Mouse (Mus musculus) midbrain, embryonic 11.5 days (tissue): ENCODE measurements at regions not wholly inside any gene's neighbourhood (a gene's known extent, or its start where the extent isn't known, plus 50 kb on each side); places are given as distances from the start of the nearest gene placed in this dataset.

Source experiments
- ATAC-seq: fragments of 200-750 bp; cut with Nextera tagmentation; 2 replicates; pipeline ENCODE4 v1.8.0; 2017; ENCODE audit warnings: moderate TSS enrichment, moderate library complexity; ENCODE audit not compliant: low FRiP score
- DNase-seq: peaks from one replicate; pipeline ENCODE4 v3.0.0; 2015; ENCODE audit warnings: low spot score; ENCODE audit errors: missing footprints
- H3K27ac ChIP-seq: fragments of 300-500 bp; sonication (generic); 2 replicates; pipeline ENCODE4 v1.5.1; 2014; ENCODE audit warnings: low read depth, low read length
- H3K27me3 ChIP-seq: fragments of 300-500 bp; sonication (generic); 2 replicates; pipeline ENCODE4 v1.6.1; 2014; ENCODE audit warnings: mild to moderate bottlenecking, low read length, moderate library complexity, mixed read lengths; ENCODE audit not compliant: control insufficient read depth, insufficient read depth
- H3K36me3 ChIP-seq: fragments of 300-500 bp; sonication (generic); 2 replicates; pipeline ENCODE4 v1.6.1; 2014; ENCODE audit warnings: mild to moderate bottlenecking, low read length, moderate library complexity, mixed read lengths; ENCODE audit not compliant: control insufficient read depth, insufficient read depth
- H3K4me1 ChIP-seq: fragments of 300-500 bp; sonication (generic); 2 replicates; pipeline ENCODE4 v1.6.1; 2014; ENCODE audit warnings: low read length; ENCODE audit not compliant: control insufficient read depth, insufficient read depth
- H3K4me2 ChIP-seq: fragments of 300-500 bp; sonication (generic); 2 replicates; pipeline ENCODE4 v1.6.1; 2014; ENCODE audit warnings: mild to moderate bottlenecking, moderate library complexity
- H3K4me3 ChIP-seq: fragments of 300-500 bp; sonication (generic); 2 replicates; pipeline ENCODE4 v1.5.1; 2014; ENCODE audit warnings: low read depth, low read length
- H3K9ac ChIP-seq: fragments of 300-500 bp; sonication (generic); 2 replicates; pipeline ENCODE4 v1.6.1; 2014; ENCODE audit warnings: low read length
- H3K9me3 ChIP-seq: fragments of 300-500 bp; sonication (generic); 2 replicates; pipeline ENCODE4 v1.6.1; 2016; ENCODE audit warnings: low read length; ENCODE audit not compliant: control insufficient read depth
- WGBS: fragments of 180-500 bp; shearing (Covaris S2); extraction: QIAGEN DNeasy Blood & Tissue Kit; methylation state at CpG from one replicate; pipeline ENCODE4 v1.1.7; 2014; 5-methylcytosine and 5-hydroxymethylcytosine counted together

- Histone ChIP-seq H3K9me3 (no peaks in the 10 kb centered on the region), H3K27ac (no peak overlapping the region), H3K36me3 (no peaks in the 10 kb centered on the region), H3K4me3 (no peak overlapping the region), H3K9ac (no peak overlapping the region), H3K27me3 (no peaks in the 10 kb centered on the region), H3K4me1 (no peaks in the 10 kb centered on the region), H3K4me2 (no peak overlapping the region)
- WGBS, result 92% methylated on average over 5 of the region's 5 CpGs
- DNase-seq (no peak), ATAC-seq (no peak)
These were observed 86.8 kb downstream of the Avpr1a start for GRCm38 (mm10) chr10:122535137-122535536.

- DNase-seq, result peak; percentile 79
- 81% methylated on average over 7 of the region's 7 CpGs for WGBS
- no peaks in the 10 kb centered on the region for H3K4me1 ChIP-seq
- H3K4me3 ChIP-seq, result no peak overlapping the region
- no peak overlapping the region for H3K4me2 ChIP-seq
- no peak overlapping the region for H3K27ac ChIP-seq
- no peak for ATAC-seq
- H3K36me3 ChIP-seq, result no peaks in the 10 kb centered on the region
- H3K9me3 ChIP-seq, result no peaks in the 10 kb centered on the region
- H3K9ac ChIP-seq, result no peak overlapping the region
- H3K27me3 ChIP-seq, result no peaks in the 10 kb centered on the region
These were observed 91.4 kb downstream of the Avpr1a start for GRCm38 (mm10) chr10:122539655-122540054.

- H3K9me3 ChIP-seq, result no peaks in the 10 kb centered on the region
- no peaks in the 10 kb centered on the region for H3K27me3 ChIP-seq
- H3K4me2 ChIP-seq, result no peak overlapping the region
- no peak overlapping the region for H3K9ac ChIP-seq
- ATAC-seq (no peak), DNase-seq (no peak)
- H3K4me1 ChIP-seq, result no peaks in the 10 kb centered on the region
- H3K36me3 ChIP-seq, result no peaks in the 10 kb centered on the region
- WGBS, result 71% methylated on average over 9 of the region's 9 CpGs
- H3K4me3 ChIP-seq, result no peak overlapping the region
- H3K27ac ChIP-seq, result no peak overlapping the region
These were observed 94.3 kb downstream of the Avpr1a start for GRCm38 (mm10) chr10:122542573-122542972.

GRCm38 (mm10) chr10:122544096-122544720 lies 95.9 kb downstream of the Avpr1a start:
- Histone ChIP-seq H3K4me1 (no peaks in the 10 kb centered on the region), H3K36me3 (no peaks in the 10 kb centered on the region), H3K9me3 (no peaks in the 10 kb centered on the region), H3K27me3 (no peaks in the 10 kb centered on the region), H3K27ac (no peak overlapping the region), H3K9ac (no peak overlapping the region), H3K4me3 (peak overlapping the region; percentile 0; the same call in 1 of the 2 replicates), H3K4me2 (peak overlapping the region; percentile 18; the same call in 1 of the 2 replicates)
- ATAC-seq, result peak; percentile 81
- DNase-seq, result peak; percentile 90
- WGBS, result 30% methylated on average over 16 of the region's 16 CpGs

- DNase-seq (peak; percentile 61), ATAC-seq (no peak)
- no peak overlapping the region for H3K9ac ChIP-seq
- H3K4me3 ChIP-seq, result no peak overlapping the region
- H3K4me1 ChIP-seq, result no peaks in the 10 kb centered on the region
- WGBS, result 72% methylated on average over 6 of the region's 6 CpGs
- no peak overlapping the region for H3K27ac ChIP-seq
- no peaks in the 10 kb centered on the region for H3K36me3 ChIP-seq
- no peaks in the 10 kb centered on the region for H3K9me3 ChIP-seq
- H3K27me3 ChIP-seq, result no peaks in the 10 kb centered on the region
- H3K4me2 ChIP-seq, result no peak overlapping the region
These were observed 96.7 kb downstream of the Avpr1a start for GRCm38 (mm10) chr10:122545029-122545428.

- Histone ChIP-seq H3K4me2 (no peak overlapping the region), H3K9me3 (no peaks in the 10 kb centered on the region), H3K4me1 (no peaks in the 10 kb centered on the region), H3K27ac (no peak overlapping the region), H3K4me3 (no peak overlapping the region), H3K36me3 (no peaks in the 10 kb centered on the region), H3K9ac (no peak overlapping the region), H3K27me3 (no peaks in the 10 kb centered on the region)
- DNase-seq, result no peak
- WGBS, result 79% methylated on average over 5 of the region's 5 CpGs
- no peak for ATAC-seq
These were observed 103.3 kb downstream of the Avpr1a start for GRCm38 (mm10) chr10:122551586-122551985.

GRCm38 (mm10) chr10:122553124-122553822 lies 105.0 kb downstream of the Avpr1a start:
- no peaks in the 10 kb centered on the region for H3K4me1 ChIP-seq
- ATAC-seq (peak; percentile 82), DNase-seq (peak; percentile 94)
- no peak overlapping the region for H3K4me2 ChIP-seq
- no peak overlapping the region for H3K4me3 ChIP-seq
- no peaks in the 10 kb centered on the region for H3K36me3 ChIP-seq
- H3K27me3 ChIP-seq, result no peaks in the 10 kb centered on the region
- no peaks in the 10 kb centered on the region for H3K9me3 ChIP-seq
- H3K9ac ChIP-seq, result no peak overlapping the region
- H3K27ac ChIP-seq, result no peak overlapping the region
- WGBS, result 52% methylated on average over 2 of the region's 2 CpGs

- DNase-seq, result peak; percentile 65
- Histone ChIP-seq H3K36me3 (no peaks in the 10 kb centered on the region), H3K4me3 (no peak overlapping the region), H3K27me3 (no peaks in the 10 kb centered on the region), H3K27ac (no peak overlapping the region), H3K4me2 (no peak overlapping the region), H3K9ac (no peak overlapping the region), H3K4me1 (no peaks in the 10 kb centered on the region), H3K9me3 (no peaks in the 10 kb centered on the region)
- peak; percentile 17; the same call in 1 of the 2 replicates for ATAC-seq
- WGBS, result 76% methylated on average over 2 of the region's 2 CpGs
These were observed 105.6 kb downstream of the Avpr1a start for GRCm38 (mm10) chr10:122553851-122554250.

- DNase-seq (peak; percentile 21), ATAC-seq (no peak)
- 94% methylated on average over 1 of the region's 1 CpGs for WGBS
- Histone ChIP-seq H3K27me3 (no peaks in the 10 kb centered on the region), H3K9ac (no peak overlapping the region), H3K36me3 (no peaks in the 10 kb centered on the region), H3K9me3 (no peaks in the 10 kb centered on the region), H3K27ac (no peak overlapping the region), H3K4me1 (no peaks in the 10 kb centered on the region), H3K4me2 (no peak overlapping the region), H3K4me3 (no peak overlapping the region)
These were observed 110.4 kb downstream of the Avpr1a start for GRCm38 (mm10) chr10:122558660-122559059.
